Mouse (Mus musculus): Measurements from ENCODE around the gene Lrrc3b.

GRCm38 (mm10) chr14:15319399-15319915, 119.3 kb downstream of the Lrrc3b start:
- TF ChIP-seq CTCF (conservative IDR thresholded peaks at IDR 0.05; ENCODE audit: insufficient read depth, insufficient read length, low read depth, low read length) = no peak
- TF ChIP-seq POLR2A (IDR thresholded peaks at IDR 0.05; ENCODE audit: low read depth, low read length) = no peak

Measured in kidney, adult 2 months (tissue).